Mouse (Mus musculus): ENCODE measurements around the gene Stxbp1. TPM values are rescaled to one million over a fixed set of nuclear protein-coding genes. Genes with fewer than 3 reads are reported as not detected.
"Not testable (repeated sequence)": the region's sequence is repeated elsewhere in the genome, so short reads cannot be mapped to it uniquely, and the experiment has no call there.

The Stxbp1 gene
- polyA plus RNA-seq, 1 experiment from 2014 or later = 127 TPM

GRCm38 (mm10) chr2:32853716-32854115, 6.7 kb upstream of the Stxbp1 start:
- H3K9me3 ChIP-seq (replicated peaks; ENCODE audit: control insufficient read depth, low read length); H3K36me3 ChIP-seq (ENCODE audit: control insufficient read depth, insufficient read depth, low read length); ATAC-seq; DNase-seq (ENCODE audit: low spot score); H3K4me3 ChIP-seq (ENCODE audit: low read depth, low read length); H3K27ac ChIP-seq (ENCODE audit: low read depth, low read length); H3K4me2 ChIP-seq (ENCODE audit: low read length); H3K4me1 ChIP-seq (ENCODE audit: control insufficient read depth, insufficient read depth, low read length); H3K9ac ChIP-seq (ENCODE audit: low read length); H3K27me3 ChIP-seq (replicated peaks; ENCODE audit: control insufficient read depth, insufficient read depth, low read length): not testable (repeated sequence)
- WGBS = 73% methylated on average over 4 of the region's 4 CpGs

DNA sequence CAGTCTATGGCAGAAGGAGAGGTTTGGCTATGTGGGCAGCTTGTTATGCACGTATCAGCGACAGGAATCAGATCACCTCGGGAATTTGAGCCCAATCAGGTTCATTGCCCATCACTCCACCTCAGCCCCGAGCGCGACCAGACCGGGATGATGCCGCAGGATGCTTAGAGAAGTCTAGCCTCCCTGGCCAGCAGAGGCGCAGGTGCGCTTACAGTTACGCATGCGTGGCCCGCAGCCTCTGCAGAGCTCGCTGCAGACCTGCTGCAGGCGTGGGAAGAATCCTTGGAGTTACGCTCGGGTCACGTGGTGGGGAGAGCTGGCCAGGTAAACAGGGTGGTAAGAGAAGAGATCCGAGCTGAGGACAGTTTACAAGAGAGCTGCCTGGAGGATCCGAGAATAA, 5.1 kb upstream of the Stxbp1 start:
- DNase-seq (ENCODE audit: low spot score) (peak; percentile 65), ATAC-seq (no peak)
- Histone ChIP-seq H3K4me3 (ENCODE audit: low read depth, low read length) (no peak overlapping the region), H3K4me2 (ENCODE audit: low read length) (peak overlapping the region; percentile 31), H3K27ac (ENCODE audit: low read depth, low read length) (no peak overlapping the region), H3K36me3 (ENCODE audit: control insufficient read depth, insufficient read depth, low read length) (no peaks in the 10 kb centered on the region), H3K9ac (ENCODE audit: low read length) (no peak overlapping the region), H3K9me3 (replicated peaks; ENCODE audit: control insufficient read depth, low read length) (no peaks in the 10 kb centered on the region), H3K4me1 (ENCODE audit: control insufficient read depth, insufficient read depth, low read length) (no peaks in the 10 kb centered on the region; the same call in 1 of the 2 replicates), H3K27me3 (replicated peaks; ENCODE audit: control insufficient read depth, insufficient read depth, low read length) (0 out of 2 replicates have a peak, but pooled peaks cover 2% of the 10 kb centered on the region)
- WGBS = 2% methylated on average over 20 of the region's 20 CpGs

GRCm38 (mm10) chr2:32847468-32847821, 400 bp upstream of the Stxbp1 start:
- Histone ChIP-seq H3K9ac (ENCODE audit: low read length) (peak overlapping the region; percentile 32; the same call in 1 of the 2 replicates), H3K27ac (ENCODE audit: low read depth, low read length) (no peak overlapping the region), H3K4me3 (ENCODE audit: low read depth, low read length) (peak overlapping the region; percentile 63; the same call in 1 of the 2 replicates), H3K4me1 (ENCODE audit: control insufficient read depth, insufficient read depth, low read length) (no peaks in the 10 kb centered on the region; the same call in none of the 2 replicates), H3K9me3 (replicated peaks; ENCODE audit: control insufficient read depth, low read length) (no peaks in the 10 kb centered on the region), H3K4me2 (ENCODE audit: low read length) (peak overlapping the region; percentile 62), H3K36me3 (ENCODE audit: control insufficient read depth, insufficient read depth, low read length) (no peaks in the 10 kb centered on the region), H3K27me3 (replicated peaks; ENCODE audit: control insufficient read depth, insufficient read depth, low read length) (0 out of 2 replicates have a peak, but pooled peaks cover 2% of the 10 kb centered on the region)
- no peak for DNase-seq (ENCODE audit: low spot score)
- peak; percentile 49 for ATAC-seq
- 53% methylated on average over 6 of the region's 6 CpGs for WGBS

DNA sequence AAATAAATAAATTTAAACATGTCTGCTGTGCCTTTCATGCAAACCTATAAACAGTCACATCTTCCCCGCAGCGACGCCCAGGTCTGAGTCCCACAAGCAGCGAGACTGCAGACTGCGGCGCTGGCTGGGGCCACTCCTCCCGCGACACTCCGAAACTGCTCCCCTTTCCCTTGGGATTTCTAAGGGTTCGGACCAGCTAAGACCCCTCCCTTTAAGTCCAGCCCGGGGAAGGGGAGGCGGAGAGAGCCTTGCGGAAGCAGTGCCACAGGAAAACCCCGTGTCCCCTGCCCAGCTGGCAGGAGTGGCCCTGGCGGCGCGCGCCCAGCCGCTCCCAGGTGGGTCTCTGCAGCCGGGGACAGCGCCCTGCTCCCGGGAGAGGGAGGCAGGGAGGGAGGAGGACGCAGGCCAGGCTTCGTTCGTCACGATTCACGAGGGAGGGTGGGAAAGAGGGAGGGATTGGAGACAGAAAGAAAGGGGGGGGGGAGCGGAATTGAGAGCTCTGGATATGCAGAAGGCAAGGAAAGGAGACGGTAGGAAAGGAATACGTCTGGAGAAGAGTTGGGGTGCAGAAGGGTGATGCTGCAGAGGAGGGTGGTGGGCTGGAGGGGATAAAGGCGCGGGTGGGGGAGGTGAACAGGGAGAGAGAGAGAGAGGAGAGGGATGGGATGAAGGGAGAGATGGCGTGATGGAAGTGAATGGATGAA, 792 bp downstream of the Stxbp1 start:
- H3K27ac ChIP-seq (ENCODE audit: low read depth, low read length) = peak overlapping the region; percentile 86
- H3K4me3 ChIP-seq (ENCODE audit: low read depth, low read length) = peak overlapping the region; percentile 63
- no peaks in the 10 kb centered on the region; the same call in 1 of the 2 replicates for H3K4me1 ChIP-seq (ENCODE audit: control insufficient read depth, insufficient read depth, low read length)
- DNase-seq (ENCODE audit: low spot score) = peak; percentile 86
- ATAC-seq = peak; percentile 62
- H3K36me3 ChIP-seq (ENCODE audit: control insufficient read depth, insufficient read depth, low read length) = no peaks in the 10 kb centered on the region
- no peaks in the 10 kb centered on the region for H3K27me3 ChIP-seq (replicated peaks; ENCODE audit: control insufficient read depth, insufficient read depth, low read length)
- H3K4me2 ChIP-seq (ENCODE audit: low read length) = peak overlapping the region; percentile 62
- peak overlapping the region; percentile 77 for H3K9ac ChIP-seq (ENCODE audit: low read length)
- no peaks in the 10 kb centered on the region for H3K9me3 ChIP-seq (replicated peaks; ENCODE audit: control insufficient read depth, low read length)
- under 1% methylated on average over 32 of the region's 33 CpGs for WGBS

DNA sequence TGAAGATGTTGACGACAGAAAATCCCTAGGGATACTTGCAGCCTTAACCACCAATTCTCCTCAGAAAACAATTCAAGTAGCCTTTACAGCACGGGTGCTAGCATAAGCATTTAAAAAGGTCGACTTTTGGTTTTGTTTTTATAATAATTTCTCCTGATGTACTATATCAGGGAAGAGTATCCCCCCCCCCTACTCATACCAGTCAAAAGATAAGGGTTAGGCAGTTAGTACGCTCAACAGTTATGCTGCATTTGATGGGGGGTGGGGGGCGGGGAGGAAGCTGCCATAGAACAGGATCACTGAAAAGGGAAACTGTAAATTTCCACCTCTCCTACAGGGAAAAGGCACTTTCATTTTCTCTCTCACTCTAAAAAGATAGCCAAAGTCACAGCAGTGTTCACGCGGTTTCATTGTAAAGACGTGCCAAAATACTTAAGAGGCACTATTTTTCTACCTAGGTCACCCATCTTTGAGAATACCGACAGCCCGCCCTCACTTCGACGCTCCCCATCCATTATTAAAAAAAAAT, 1.4 kb downstream of the Stxbp1 start:
- 7% methylated on average over 12 of the region's 12 CpGs for WGBS

DNA sequence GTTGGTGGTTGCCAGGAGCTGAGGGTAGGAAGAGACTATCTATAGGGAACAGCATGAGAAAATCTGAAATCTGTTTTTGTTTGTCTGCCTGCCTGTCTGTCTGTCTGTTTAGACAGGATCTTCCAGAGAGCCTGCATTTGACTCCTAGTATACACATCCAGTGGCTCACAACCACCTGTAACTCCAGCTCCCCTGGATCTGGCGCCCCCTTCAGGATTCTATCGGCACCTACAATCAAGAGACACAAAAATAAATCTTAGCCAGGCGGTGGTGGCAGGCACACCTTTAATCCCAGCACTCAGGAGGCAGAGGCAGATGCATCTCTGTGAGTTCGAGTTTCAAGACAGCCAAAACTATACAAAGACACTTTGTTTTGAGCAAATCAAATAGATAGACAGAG, 4.5 kb downstream of the Stxbp1 start:
- Histone ChIP-seq H3K9ac (ENCODE audit: low read length) (no peak overlapping the region), H3K9me3 (replicated peaks; ENCODE audit: control insufficient read depth, low read length) (no peaks in the 10 kb centered on the region), H3K27ac (ENCODE audit: low read depth, low read length) (no peak overlapping the region), H3K27me3 (replicated peaks; ENCODE audit: control insufficient read depth, insufficient read depth, low read length) (no peaks in the 10 kb centered on the region), H3K4me1 (ENCODE audit: control insufficient read depth, insufficient read depth, low read length) (no peaks in the 10 kb centered on the region; the same call in 1 of the 2 replicates), H3K36me3 (ENCODE audit: control insufficient read depth, insufficient read depth, low read length) (no peaks in the 10 kb centered on the region), H3K4me2 (ENCODE audit: low read length) (no peak overlapping the region), H3K4me3 (ENCODE audit: low read depth, low read length) (no peak overlapping the region)
- ATAC-seq (no peak), DNase-seq (ENCODE audit: low spot score) (no peak)
- 43% methylated on average over 4 of the region's 4 CpGs for WGBS

More for the DNA sequence above, 1.4 kb downstream of the Stxbp1 start:
- Histone ChIP-seq H3K9me3 (replicated peaks; ENCODE audit: control insufficient read depth, low read length) (no peaks in the 10 kb centered on the region), H3K4me3 (ENCODE audit: low read depth, low read length) (peak overlapping the region; percentile 63), H3K9ac (ENCODE audit: low read length) (peak overlapping the region; percentile 77), H3K36me3 (ENCODE audit: control insufficient read depth, insufficient read depth, low read length) (no peaks in the 10 kb centered on the region), H3K27me3 (replicated peaks; ENCODE audit: control insufficient read depth, insufficient read depth, low read length) (no peaks in the 10 kb centered on the region), H3K27ac (ENCODE audit: low read depth, low read length) (no peak overlapping the region), H3K4me2 (ENCODE audit: low read length) (peak overlapping the region; percentile 62), H3K4me1 (ENCODE audit: control insufficient read depth, insufficient read depth, low read length) (no peaks in the 10 kb centered on the region; the same call in 1 of the 2 replicates)
- DNase-seq (ENCODE audit: low spot score) = no peak
- ATAC-seq = no peak

DNA sequence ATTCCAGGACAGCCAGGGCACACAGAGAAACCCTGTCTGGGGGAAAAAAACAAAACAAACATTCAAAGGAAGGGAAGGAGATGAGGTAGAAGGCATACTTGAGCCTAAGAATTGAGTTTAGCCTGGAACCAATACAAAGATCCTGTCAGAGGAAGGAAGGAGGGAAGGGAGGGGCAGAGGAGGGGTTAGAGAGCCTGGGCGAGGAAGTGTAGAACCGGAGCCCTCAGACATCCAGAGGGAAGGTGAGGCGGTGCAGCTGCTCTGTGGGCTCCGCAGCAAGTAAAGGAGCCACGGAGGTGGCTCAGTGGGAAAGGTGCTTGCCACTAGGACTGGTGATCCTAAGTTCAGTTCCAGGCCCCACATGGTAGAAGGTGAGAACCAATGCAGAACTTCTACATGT, 5.9 kb downstream of the Stxbp1 start:
- H3K27ac ChIP-seq (ENCODE audit: low read depth, low read length) = no peak overlapping the region
- H3K4me1 ChIP-seq (ENCODE audit: control insufficient read depth, insufficient read depth, low read length) = peaks cover 2% of the 10 kb centered on the region; the same call in 1 of the 2 replicates
- no peak overlapping the region for H3K4me3 ChIP-seq (ENCODE audit: low read depth, low read length)
- ATAC-seq (no peak), DNase-seq (ENCODE audit: low spot score) (no peak)
- no peaks in the 10 kb centered on the region for H3K36me3 ChIP-seq (ENCODE audit: control insufficient read depth, insufficient read depth, low read length)
- H3K9ac ChIP-seq (ENCODE audit: low read length) = no peak overlapping the region
- WGBS = 81% methylated on average over 5 of the region's 5 CpGs
- H3K27me3 ChIP-seq (replicated peaks; ENCODE audit: control insufficient read depth, insufficient read depth, low read length) = no peaks in the 10 kb centered on the region
- H3K4me2 ChIP-seq (ENCODE audit: low read length) = no peak overlapping the region
- no peaks in the 10 kb centered on the region for H3K9me3 ChIP-seq (replicated peaks; ENCODE audit: control insufficient read depth, low read length)

- Histone ChIP-seq H3K27ac (ENCODE audit: low read depth, low read length) (no peak overlapping the region), H3K9ac (ENCODE audit: low read length) (no peak overlapping the region)
Measured at GRCm38 (mm10) chr2:32839261-32839660, 7.8 kb downstream of the Stxbp1 start.

More at GRCm38 (mm10) chr2:32839261-32839660, 7.8 kb downstream of the Stxbp1 start:
- Histone ChIP-seq H3K4me3 (ENCODE audit: low read depth, low read length) (no peak overlapping the region), H3K36me3 (ENCODE audit: control insufficient read depth, insufficient read depth, low read length) (no peaks in the 10 kb centered on the region), H3K4me1 (ENCODE audit: control insufficient read depth, insufficient read depth, low read length) (peaks cover 2% of the 10 kb centered on the region; the same call in 1 of the 2 replicates), H3K9me3 (replicated peaks; ENCODE audit: control insufficient read depth, low read length) (no peaks in the 10 kb centered on the region), H3K4me2 (ENCODE audit: low read length) (no peak overlapping the region), H3K27me3 (replicated peaks; ENCODE audit: control insufficient read depth, insufficient read depth, low read length) (no peaks in the 10 kb centered on the region)
- DNase-seq (ENCODE audit: low spot score) (no peak), ATAC-seq (no peak)
- WGBS = 86% methylated on average over 2 of the region's 2 CpGs
